Mouse (Mus musculus): ENCODE data around the gene Msh3. TPM values are rescaled to one million over a fixed set of nuclear protein-coding genes. Genes with fewer than 3 reads are reported as not detected.

Msh3 gene
- polyA plus RNA-seq, 1 experiment from 2014 or later, result 7.8 TPM

GRCm38 (mm10) chr13:92305680-92306079 is 49.1 kb downstream of the Msh3 start, which contains the start of gene Gm20379:
Gene Gm20379, plus strand, starts transcription at chr13:92305980.
- WGBS (ENCODE audit: insufficient replicate concordance), result 97% methylated on average over 11 of the region's 11 CpGs
- no peak within 1 kb of the TSS for H3K4me2 ChIP-seq (ENCODE audit: low read depth, low read length)
- ATAC-seq (no peak), DNase-seq (no peak)
- H3K4me1 ChIP-seq (ENCODE audit: insufficient read depth), result no peaks in the 10 kb centered on the region
- TF ChIP-seq EP300 (IDR thresholded peaks at IDR 0.05; ENCODE audit: low read depth) (no peak), CTCF (IDR thresholded peaks at IDR 0.05; ENCODE audit: low read depth) (no peak)
- H3K9ac ChIP-seq (replicated peaks), result no peak within 1 kb of the TSS
- no peak within 1 kb of the TSS for H3K4me3 ChIP-seq (ENCODE audit: low read depth, low read length)
- H3K36me3 ChIP-seq (replicated peaks; ENCODE audit: insufficient read depth, low read length), result peaks cover 23% of the 10 kb centered on the region
- H3K9me3 ChIP-seq (ENCODE audit: low read length), result no peaks in the 10 kb centered on the region
- H3K27me3 ChIP-seq (ENCODE audit: insufficient read depth, low read length), result no peaks in the 10 kb centered on the region
- H3K27ac ChIP-seq (ENCODE audit: low read depth), result no peak within 1 kb of the TSS

DNA sequence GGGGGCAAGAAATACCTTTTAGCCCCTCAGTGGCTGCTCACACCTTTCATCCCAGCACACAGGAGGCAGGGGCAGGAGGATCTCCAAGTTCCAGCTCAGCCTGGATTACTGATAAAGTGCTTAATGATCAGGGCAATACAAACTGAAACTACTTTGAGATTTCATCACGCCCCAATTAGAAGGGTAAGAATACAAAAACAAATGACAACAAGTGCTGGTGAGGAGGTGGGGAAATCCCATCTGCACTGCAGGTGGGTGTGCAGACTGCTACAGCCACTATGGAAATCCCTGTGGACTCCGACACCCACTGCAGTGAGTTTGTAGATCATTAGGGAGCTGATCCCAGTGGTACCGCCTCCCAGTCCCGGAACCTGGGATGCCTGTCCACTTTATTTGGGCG is 50.5 kb downstream of the Msh3 start:
- Histone ChIP-seq H3K27ac (ENCODE audit: low read depth) (no peak overlapping the region), H3K9me3 (ENCODE audit: low read length) (no peaks in the 10 kb centered on the region), H3K27me3 (ENCODE audit: insufficient read depth, low read length) (no peaks in the 10 kb centered on the region), H3K36me3 (replicated peaks; ENCODE audit: insufficient read depth, low read length) (peaks cover 17% of the 10 kb centered on the region), H3K9ac (replicated peaks) (no peak overlapping the region), H3K4me3 (ENCODE audit: low read depth, low read length) (no peak overlapping the region), H3K4me1 (ENCODE audit: insufficient read depth) (no peaks in the 10 kb centered on the region), H3K4me2 (ENCODE audit: low read depth, low read length) (no peak overlapping the region)
- WGBS (ENCODE audit: insufficient replicate concordance), result 95% methylated on average over 5 of the region's 5 CpGs
- TF ChIP-seq EP300 (IDR thresholded peaks at IDR 0.05; ENCODE audit: low read depth), result no peak
- TF ChIP-seq CTCF (IDR thresholded peaks at IDR 0.05; ENCODE audit: low read depth), result no peak
- ATAC-seq (no peak), DNase-seq (no peak)

DNA sequence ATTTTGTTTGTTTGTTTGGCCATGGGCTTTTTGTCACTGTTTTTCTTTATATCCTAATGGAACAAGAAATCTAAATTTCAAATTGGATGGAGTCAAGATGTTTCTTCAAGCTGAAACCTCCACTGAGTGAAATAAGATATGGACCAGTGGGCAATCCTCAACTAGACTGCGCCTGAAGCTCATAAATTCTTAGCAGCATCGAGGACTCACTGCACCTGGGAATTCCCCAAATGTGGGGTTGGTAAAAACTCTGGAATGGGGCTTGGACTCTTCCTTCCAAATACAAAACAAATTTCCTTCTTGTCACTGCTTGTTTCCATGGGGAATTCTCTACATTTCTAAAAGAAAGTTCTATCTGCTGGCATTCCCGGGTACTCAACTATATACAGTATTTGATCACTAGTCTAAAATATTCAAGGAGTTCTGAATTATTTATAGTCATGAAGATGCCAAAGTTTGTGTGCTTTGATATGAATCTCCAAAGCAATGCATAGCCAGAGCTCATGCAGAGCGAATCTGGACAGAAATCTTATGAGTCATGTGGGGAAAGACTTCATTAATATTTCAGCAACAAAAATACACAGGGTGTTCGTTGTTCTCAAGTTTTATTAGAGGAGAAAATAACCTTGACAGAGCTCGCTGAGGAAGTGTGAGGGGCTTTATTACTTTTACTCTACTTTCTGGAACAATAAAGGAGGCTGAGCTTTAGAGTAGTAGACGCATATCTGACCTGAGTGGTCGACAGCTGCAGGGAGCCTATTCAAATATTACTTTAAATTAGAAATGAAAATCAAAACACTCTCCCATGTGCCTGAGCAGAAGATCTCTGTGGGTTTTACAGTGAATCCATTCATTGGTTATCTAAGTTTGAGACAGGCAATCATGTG is 51.5 kb downstream of the Msh3 start:
- Histone ChIP-seq H3K36me3 (replicated peaks; ENCODE audit: insufficient read depth, low read length) (peaks cover 12% of the 10 kb centered on the region), H3K27me3 (ENCODE audit: insufficient read depth, low read length) (no peaks in the 10 kb centered on the region), H3K4me2 (ENCODE audit: low read depth, low read length) (no peak overlapping the region), H3K4me1 (ENCODE audit: insufficient read depth) (no peaks in the 10 kb centered on the region), H3K9me3 (ENCODE audit: low read length) (no peaks in the 10 kb centered on the region), H3K4me3 (ENCODE audit: low read depth, low read length) (no peak overlapping the region), H3K9ac (replicated peaks) (no peak overlapping the region), H3K27ac (ENCODE audit: low read depth) (no peak overlapping the region)
- DNase-seq (no peak), ATAC-seq (no peak)
- WGBS (ENCODE audit: insufficient replicate concordance), result 84% methylated on average over 8 of the region's 8 CpGs
- no peak for TF ChIP-seq EP300 (IDR thresholded peaks at IDR 0.05; ENCODE audit: low read depth)
- TF ChIP-seq CTCF (IDR thresholded peaks at IDR 0.05; ENCODE audit: low read depth), result no peak

DNA sequence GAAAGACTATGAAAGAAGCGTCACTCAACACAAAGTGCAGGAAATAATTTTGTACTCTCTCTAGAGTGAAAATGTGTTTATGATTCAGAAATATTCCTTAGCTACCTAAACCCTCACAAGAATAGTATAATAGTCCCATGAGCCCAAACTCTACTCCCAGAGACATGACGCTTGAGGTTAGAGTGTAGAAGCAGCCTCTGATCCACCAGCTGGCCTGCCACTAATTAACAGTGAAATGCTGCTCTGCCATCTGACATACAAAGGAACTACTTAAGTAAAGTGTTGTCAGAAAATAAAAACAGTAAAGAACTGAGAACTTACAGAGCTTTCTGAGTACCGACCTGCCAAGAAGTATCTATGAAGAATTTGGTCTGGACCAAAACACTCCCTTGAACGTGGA is 52.3 kb downstream of the Msh3 start:
- Histone ChIP-seq H3K9me3 (ENCODE audit: low read length) (no peaks in the 10 kb centered on the region), H3K27me3 (ENCODE audit: insufficient read depth, low read length) (no peaks in the 10 kb centered on the region), H3K36me3 (replicated peaks; ENCODE audit: insufficient read depth, low read length) (peaks cover 6% of the 10 kb centered on the region; the same call in 1 of the 2 replicates), H3K4me1 (ENCODE audit: insufficient read depth) (no peaks in the 10 kb centered on the region), H3K9ac (replicated peaks) (no peak overlapping the region), H3K27ac (ENCODE audit: low read depth) (no peak overlapping the region), H3K4me2 (ENCODE audit: low read depth, low read length) (no peak overlapping the region), H3K4me3 (ENCODE audit: low read depth, low read length) (no peak overlapping the region)
- WGBS (ENCODE audit: insufficient replicate concordance), result 84% methylated on average over 4 of the region's 4 CpGs
- no peak for TF ChIP-seq EP300 (IDR thresholded peaks at IDR 0.05; ENCODE audit: low read depth)
- no peak for TF ChIP-seq CTCF (IDR thresholded peaks at IDR 0.05; ENCODE audit: low read depth)
- ATAC-seq (no peak), DNase-seq (no peak)

GRCm38 (mm10) chr13:92301754-92302153 is 53.0 kb downstream of the Msh3 start:
- WGBS (ENCODE audit: insufficient replicate concordance), result 68% methylated on average over 4 of the region's 4 CpGs
- no peaks in the 10 kb centered on the region for H3K9me3 ChIP-seq (ENCODE audit: low read length)
- peaks cover 6% of the 10 kb centered on the region; the same call in 1 of the 2 replicates for H3K36me3 ChIP-seq (replicated peaks; ENCODE audit: insufficient read depth, low read length)
- no peaks in the 10 kb centered on the region for H3K27me3 ChIP-seq (ENCODE audit: insufficient read depth, low read length)
- no peak overlapping the region for H3K9ac ChIP-seq (replicated peaks)
- H3K4me2 ChIP-seq (ENCODE audit: low read depth, low read length), result no peak overlapping the region
- ATAC-seq (peak; percentile 64), DNase-seq (no peak)
- no peaks in the 10 kb centered on the region for H3K4me1 ChIP-seq (ENCODE audit: insufficient read depth)
- no peak overlapping the region for H3K4me3 ChIP-seq (ENCODE audit: low read depth, low read length)
- H3K27ac ChIP-seq (ENCODE audit: low read depth), result no peak overlapping the region
- TF ChIP-seq CTCF (IDR thresholded peaks at IDR 0.05; ENCODE audit: low read depth) (no peak), EP300 (IDR thresholded peaks at IDR 0.05; ENCODE audit: low read depth) (no peak)

- no peak overlapping the region for H3K27ac ChIP-seq (ENCODE audit: low read depth)
- DNase-seq (no peak), ATAC-seq (no peak)
- H3K9me3 ChIP-seq (ENCODE audit: low read length), result no peaks in the 10 kb centered on the region
- 68% methylated on average over 1 of the region's 1 CpGs for WGBS (ENCODE audit: insufficient replicate concordance)
- H3K9ac ChIP-seq (replicated peaks), result no peak overlapping the region
- no peak overlapping the region for H3K4me3 ChIP-seq (ENCODE audit: low read depth, low read length)
- no peaks in the 10 kb centered on the region for H3K27me3 ChIP-seq (ENCODE audit: insufficient read depth, low read length)
- H3K4me2 ChIP-seq (ENCODE audit: low read depth, low read length), result no peak overlapping the region
- no peaks in the 10 kb centered on the region for H3K4me1 ChIP-seq (ENCODE audit: insufficient read depth)
- peaks cover 6% of the 10 kb centered on the region; the same call in 1 of the 2 replicates for H3K36me3 ChIP-seq (replicated peaks; ENCODE audit: insufficient read depth, low read length)
- TF ChIP-seq EP300 (IDR thresholded peaks at IDR 0.05; ENCODE audit: low read depth) (no peak), CTCF (IDR thresholded peaks at IDR 0.05; ENCODE audit: low read depth) (no peak)
Measured at GRCm38 (mm10) chr13:92299522-92299921, 55.3 kb downstream of the Msh3 start.
